Comparison of ENCODE assay signal across 7 mouse cellular contexts in the genomic region with DNA sequence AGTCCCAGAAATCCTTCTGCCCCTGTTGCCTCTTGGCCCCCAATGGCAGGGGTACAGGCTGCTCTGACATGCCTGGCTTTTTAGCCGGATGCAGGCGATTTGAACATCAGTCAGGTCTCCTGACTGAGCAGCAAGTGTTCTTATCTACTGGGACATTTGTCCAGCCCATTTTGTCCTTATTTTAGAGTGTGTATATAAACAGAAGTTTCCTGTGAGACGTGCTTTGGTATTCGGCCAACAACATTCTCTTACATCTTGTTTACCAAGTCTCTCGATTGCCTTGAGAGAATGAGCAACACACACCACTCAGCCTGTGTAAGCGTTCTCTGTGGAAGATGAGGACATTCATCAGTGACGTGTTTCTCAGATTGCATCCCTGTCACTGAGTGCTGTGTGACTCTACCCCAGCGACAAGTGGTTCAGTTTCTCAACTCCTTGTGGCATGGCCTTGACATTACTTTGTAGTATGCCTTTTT. TPM values are rescaled to one million over a fixed set of nuclear protein-coding genes. Genes with fewer than 3 reads are reported as not detected.
DNase-seq lines count a peak whose midpoint lies in the region; ATAC-seq lines count a peak whose summit lies in the region.

No protein-coding gene starts in this region.

- H3K9me3 ChIP-seq in kidney, embryonic 15.5 days (replicated peaks): no peaks in the 10 kb centered on the region
- no peaks in the 10 kb centered on the region for H3K9me3 ChIP-seq in heart, embryonic 16.5 days (replicated peaks; ENCODE audit: control insufficient read depth, low read length)
- H3K9me3 ChIP-seq in lung, embryonic 16.5 days (ENCODE audit: control insufficient read depth, low read length): no peaks in the 10 kb centered on the region

- no peak overlapping the region for H3K4me3 ChIP-seq in kidney, embryonic 15.5 days (replicated peaks)
- no peak overlapping the region for H3K4me3 ChIP-seq in heart, embryonic 16.5 days (ENCODE audit: low read length)
- H3K4me3 ChIP-seq in lung, embryonic 16.5 days (ENCODE audit: low read length): no peak overlapping the region

- H3K4me2 ChIP-seq in kidney, embryonic 15.5 days: no peak overlapping the region
- H3K4me2 ChIP-seq in heart, embryonic 16.5 days (ENCODE audit: low read depth, low read length): no peak overlapping the region
- H3K4me2 ChIP-seq in lung, embryonic 16.5 days (ENCODE audit: low read depth, low read length): no peak overlapping the region

- DNase-seq in kidney, adult 11 months: no peak
- DNase-seq in adrenal gland, postnatal 14 days: peak; percentile 64
- DNase-seq in layer of hippocampus, postnatal 36 days: no peak
- no peak for DNase-seq in right cerebral cortex, adult 2 months (ENCODE audit: low spot score in 2 of 2)

- peaks cover 9% of the 10 kb centered on the region for H3K4me1 ChIP-seq in kidney, embryonic 15.5 days
- H3K4me1 ChIP-seq in heart, embryonic 16.5 days (ENCODE audit: control insufficient read depth, insufficient read depth, low read length): peaks cover 8% of the 10 kb centered on the region
- H3K4me1 ChIP-seq in lung, embryonic 16.5 days (replicated peaks; ENCODE audit: control insufficient read depth, insufficient read depth, low read length): peaks cover 20% of the 10 kb centered on the region

- H3K27ac ChIP-seq in kidney, embryonic 15.5 days: peak overlapping the region; percentile 66
- H3K27ac ChIP-seq in heart, embryonic 16.5 days (ENCODE audit: low read length): peak overlapping the region; percentile 72
- peak overlapping the region; percentile 86 for H3K27ac ChIP-seq in lung, embryonic 16.5 days (ENCODE audit: low read length)

- no peak overlapping the region for H3K9ac ChIP-seq in kidney, embryonic 15.5 days
- no peak overlapping the region for H3K9ac ChIP-seq in heart, embryonic 16.5 days (ENCODE audit: low read length)
- H3K9ac ChIP-seq in lung, embryonic 16.5 days (ENCODE audit: low read length): 0 out of 2 replicates have a peak overlapping the region, but pooled peaks have one; percentile 29

- H3K27me3 ChIP-seq in kidney, embryonic 15.5 days: no peaks in the 10 kb centered on the region
- H3K27me3 ChIP-seq in heart, embryonic 16.5 days (ENCODE audit: control insufficient read depth, insufficient read depth, low read length): no peaks in the 10 kb centered on the region
- H3K27me3 ChIP-seq in lung, embryonic 16.5 days (ENCODE audit: control insufficient read depth, insufficient read depth, low read depth, low read length): no peaks in the 10 kb centered on the region

- no peak for ATAC-seq in kidney, embryonic 15.5 days (replicated peaks; ENCODE audit: low FRiP score)
- ATAC-seq in heart, embryonic 16.5 days (replicated peaks; ENCODE audit: extremely low read depth, insufficient read depth, low FRiP score): peak; percentile 42; the same call in 1 of the 2 replicates
- ATAC-seq in lung, embryonic 16.5 days (ENCODE audit: low read depth): peak; percentile 96

- H3K36me3 ChIP-seq in kidney, embryonic 15.5 days: no peaks in the 10 kb centered on the region
- no peaks in the 10 kb centered on the region for H3K36me3 ChIP-seq in heart, embryonic 16.5 days (ENCODE audit: control insufficient read depth, insufficient read depth)
- H3K36me3 ChIP-seq in lung, embryonic 16.5 days (ENCODE audit: control insufficient read depth, insufficient read depth, low read length): no peaks in the 10 kb centered on the region

- WGBS in kidney, embryonic 15.5 days: 55% methylated on average over 8 of the region's 8 CpGs
- WGBS in heart, embryonic 16.5 days: 34% methylated on average over 8 of the region's 8 CpGs
- 2% methylated on average over 8 of the region's 8 CpGs for WGBS in lung, embryonic 16.5 days

RNA-seq across cellular contexts. Expression of gene Eif4h, which starts 5.4 kb away (rescaled TPM):
- polyA plus RNA-seq in kidney, embryonic 15.5 days (2015; fragmentation: Nextera tagmentation; extraction: Ambion mirVana): 435 and 459 TPM in 2 replicates
- total RNA-seq in adrenal gland, postnatal 14 days (2021): 277 and 309 TPM in 2 replicates
- 347 and 358 TPM in 2 replicates for polyA plus RNA-seq in heart, embryonic 16.5 days (2015; fragmentation: Nextera tagmentation; extraction: Ambion mirVana)
- 493 and 502 TPM in 2 replicates for polyA plus RNA-seq in lung, embryonic 16.5 days (2015; fragmentation: Nextera tagmentation; extraction: Ambion mirVana)
- 100 to 1,000 TPM; 304 to 317 TPM for total RNA-seq in layer of hippocampus, postnatal 36 days (2021)

RNA-seq across cellular contexts. Expression of gene Lat2, which starts 29.9 kb away (rescaled TPM):
- 3.2 and 3.4 TPM in 2 replicates for polyA plus RNA-seq in kidney, embryonic 15.5 days (2015; fragmentation: Nextera tagmentation; extraction: Ambion mirVana)
- 2.2 and 7.1 TPM in 2 replicates for total RNA-seq in adrenal gland, postnatal 14 days (2021)
- 4.5 and 5.7 TPM in 2 replicates for polyA plus RNA-seq in heart, embryonic 16.5 days (2015; fragmentation: Nextera tagmentation; extraction: Ambion mirVana)
- polyA plus RNA-seq in lung, embryonic 16.5 days (2015; fragmentation: Nextera tagmentation; extraction: Ambion mirVana): 1.8 and 3.3 TPM in 2 replicates
- total RNA-seq in layer of hippocampus, postnatal 36 days (2021): 1 to 10 TPM; 3.4 to 3.7 TPM

RNA-seq across cellular contexts. Expression of gene Limk1, which starts 43.7 kb away (rescaled TPM):
- 4.9 and 5.9 TPM in 2 replicates for polyA plus RNA-seq in kidney, embryonic 15.5 days (2015; fragmentation: Nextera tagmentation; extraction: Ambion mirVana)
- total RNA-seq in adrenal gland, postnatal 14 days (2021): 17.9 and 23.7 TPM in 2 replicates
- 4.6 and 5.1 TPM in 2 replicates for polyA plus RNA-seq in heart, embryonic 16.5 days (2015; fragmentation: Nextera tagmentation; extraction: Ambion mirVana)
- polyA plus RNA-seq in lung, embryonic 16.5 days (2015; fragmentation: Nextera tagmentation; extraction: Ambion mirVana): 8.3 and 9.1 TPM in 2 replicates
- total RNA-seq in layer of hippocampus, postnatal 36 days (2021): 10 to 100 TPM; 39.1 to 40.1 TPM
